In the genomic region with DNA sequence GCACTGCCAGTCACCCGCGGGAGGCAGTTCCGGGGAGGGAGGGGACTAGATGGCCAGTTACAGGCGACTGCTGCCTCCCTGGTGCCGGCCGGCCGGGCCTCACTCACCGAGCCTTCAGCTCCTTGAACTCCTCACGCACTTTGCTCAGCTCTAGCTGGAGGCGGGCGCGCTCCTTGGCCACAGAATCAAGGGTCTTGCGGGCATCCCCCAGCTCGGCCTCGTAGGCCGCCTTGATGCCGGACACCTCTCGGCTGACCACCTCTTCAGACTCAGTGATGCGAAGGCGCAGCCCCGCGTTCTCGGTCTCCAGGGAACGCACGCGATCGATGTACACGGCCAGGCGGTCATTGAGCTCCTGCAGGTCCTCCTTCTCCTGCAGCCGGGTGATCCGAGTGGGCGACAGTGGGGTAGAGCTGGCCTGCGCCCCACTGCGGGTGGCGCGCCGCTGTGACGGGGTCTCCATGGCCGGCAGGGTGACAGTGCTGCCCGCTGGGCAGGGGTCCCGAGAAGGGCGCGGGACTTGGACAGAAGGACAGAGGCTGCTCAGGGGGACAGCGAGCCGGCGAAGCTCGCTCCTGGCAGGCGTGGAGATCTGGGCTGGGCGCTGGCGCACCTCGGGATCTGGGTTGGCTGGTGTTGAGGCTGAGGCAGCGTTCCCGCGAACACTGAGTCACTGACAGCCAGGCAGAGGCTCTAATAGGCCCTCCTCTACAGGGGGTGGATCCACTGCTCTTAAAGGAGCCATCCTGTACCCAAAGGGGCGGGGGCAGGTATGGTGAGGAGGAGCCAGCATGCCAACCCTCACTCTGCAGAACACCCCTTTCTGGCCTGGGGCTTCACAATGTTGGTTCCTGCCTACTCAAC, we compare ENCODE assay signal across 8 mouse cellular contexts. TPM values are rescaled to one million over a fixed set of nuclear protein-coding genes. Genes with fewer than 3 reads are reported as not detected.
DNase-seq lines count a peak whose midpoint lies in the region; ATAC-seq and TF ChIP-seq lines count a peak whose summit lies in the region.

No protein-coding gene starts in this region.

- ATAC-seq in heart, embryonic 13.5 days (ENCODE audit: extremely low read depth, insufficient number of reproducible peaks, low FRiP score, low TSS enrichment) = peak; percentile 80
- peak; percentile 90 for ATAC-seq in kidney, postnatal 0 days (replicated peaks; ENCODE audit: low FRiP score, low read depth)
- ATAC-seq in monocyte, adult 5-6 weeks (replicated peaks; ENCODE audit: insufficient number of reproducible peaks, low FRiP score, low TSS enrichment, poor library complexity, severe bottlenecking) = peak; percentile 80
- peak; percentile 94 for ATAC-seq in stomach, embryonic 15.5 days (ENCODE audit: insufficient read depth, low FRiP score, low read depth)

- peak overlapping the region; percentile 97 for H3K9ac ChIP-seq in heart, embryonic 13.5 days
- peak overlapping the region; percentile 85 for H3K9ac ChIP-seq in kidney, postnatal 0 days (ENCODE audit: low read depth, low read length)
- peak overlapping the region; percentile 81 for H3K9ac ChIP-seq in liver, adult 2 months (ENCODE audit: low read depth, low read length)
- H3K9ac ChIP-seq in stomach, embryonic 15.5 days = peak overlapping the region; percentile 92

- peaks cover 8% of the 10 kb centered on the region for H3K36me3 ChIP-seq in E14TG2a.4 (ENCODE audit: insufficient read depth, low read length)
- peaks cover 19% of the 10 kb centered on the region for H3K36me3 ChIP-seq in heart, embryonic 13.5 days
- no peaks in the 10 kb centered on the region for H3K36me3 ChIP-seq in kidney, postnatal 0 days (ENCODE audit: insufficient read depth, low read length)
- no peaks in the 10 kb centered on the region for H3K36me3 ChIP-seq in liver, adult 2 months (ENCODE audit: control insufficient read depth, insufficient read depth, low read length)
- no peaks in the 10 kb centered on the region for H3K36me3 ChIP-seq in stomach, embryonic 15.5 days

- peak; percentile 85 for DNase-seq in c-Kit-negative CD71-positive TER-119-positive erythroid progenitor cells, embryonic 14.5 days (ENCODE audit: low read depth, low spot score)
- DNase-seq in fibroblast of lung, adult 2 months (ENCODE audit: low read depth) = peak; percentile 96
- peak; percentile 93 for DNase-seq in kidney, postnatal 0 days (ENCODE audit: low spot score)
- DNase-seq in liver, adult 2 months (ENCODE audit: extremely low read depth, low read depth, low spot score) = peak; percentile 88

- H3K79me2 ChIP-seq in liver, adult 2 months (ENCODE audit: control insufficient read depth, insufficient read depth, low read length) = peaks cover 3% of the 10 kb centered on the region; the same call in 1 of the 2 replicates

- no peak for TF ChIP-seq CTCF in E14TG2a.4 (conservative IDR thresholded peaks at IDR 0.05; ENCODE audit: low read length)
- TF ChIP-seq CTCF in kidney, postnatal 0 days (IDR thresholded peaks at IDR 0.05; ENCODE audit: low read depth) = no peak
- TF ChIP-seq CTCF in liver, adult 2 months (IDR thresholded peaks at IDR 0.05; ENCODE audit: low read depth, low read length) = no peak

- peak overlapping the region; percentile 85 for H3K4me3 ChIP-seq in E14TG2a.4 (replicated peaks; ENCODE audit: low read length)
- peak overlapping the region; percentile 94 for H3K4me3 ChIP-seq in heart, embryonic 13.5 days
- H3K4me3 ChIP-seq in kidney, postnatal 0 days (replicated peaks; ENCODE audit: low read depth, low read length) = peak overlapping the region; percentile 69
- peak overlapping the region; percentile 75 for H3K4me3 ChIP-seq in liver, adult 2 months (ENCODE audit: insufficient read depth, low read depth, low read length)
- peak overlapping the region; percentile 68 for H3K4me3 ChIP-seq in stomach, embryonic 15.5 days (replicated peaks)

- WGBS in heart, embryonic 13.5 days = under 1% methylated on average over 55 of the region's 55 CpGs
- WGBS in kidney, postnatal 0 days = 1% methylated on average over 55 of the region's 55 CpGs
- WGBS in liver, adult 2 months = under 1% methylated on average over 55 of the region's 55 CpGs
- WGBS in stomach, embryonic 15.5 days = 1% methylated on average over 52 of the region's 55 CpGs

- no peaks in the 10 kb centered on the region for H3K9me3 ChIP-seq in E14TG2a.4 (ENCODE audit: low read length)
- H3K9me3 ChIP-seq in heart, embryonic 13.5 days = no peaks in the 10 kb centered on the region
- no peaks in the 10 kb centered on the region for H3K9me3 ChIP-seq in kidney, postnatal 0 days (replicated peaks; ENCODE audit: low read length)
- H3K9me3 ChIP-seq in stomach, embryonic 15.5 days = no peaks in the 10 kb centered on the region

- H3K4me2 ChIP-seq in heart, embryonic 13.5 days = peak overlapping the region; percentile 98
- peak overlapping the region; percentile 98 for H3K4me2 ChIP-seq in kidney, postnatal 0 days (ENCODE audit: low read length)
- peak overlapping the region; percentile 85 for H3K4me2 ChIP-seq in stomach, embryonic 15.5 days

- H3K27ac ChIP-seq in heart, embryonic 13.5 days (replicated peaks) = peak overlapping the region; percentile 92
- H3K27ac ChIP-seq in kidney, postnatal 0 days = peak overlapping the region; percentile 87
- H3K27ac ChIP-seq in liver, adult 2 months (replicated peaks; ENCODE audit: insufficient read depth, low read depth, low read length) = peak overlapping the region; percentile 76
- H3K27ac ChIP-seq in stomach, embryonic 15.5 days = peak overlapping the region; percentile 94

- peaks cover 84% of the 10 kb centered on the region for H3K4me1 ChIP-seq in E14TG2a.4 (replicated peaks; ENCODE audit: low read depth, low read length)
- peaks cover 47% of the 10 kb centered on the region for H3K4me1 ChIP-seq in heart, embryonic 13.5 days
- peaks cover 26% of the 10 kb centered on the region for H3K4me1 ChIP-seq in kidney, postnatal 0 days (replicated peaks; ENCODE audit: insufficient read depth, low read length)
- H3K4me1 ChIP-seq in liver, adult 2 months (ENCODE audit: control insufficient read depth, insufficient read depth, low read length) = peaks cover 26% of the 10 kb centered on the region
- H3K4me1 ChIP-seq in stomach, embryonic 15.5 days = peaks cover 40% of the 10 kb centered on the region

- peak; percentile 96 for TF ChIP-seq POLR2A in liver, adult 2 months (IDR thresholded peaks at IDR 0.05; ENCODE audit: extremely low read depth, insufficient read depth, low read length)

- H3K27me3 ChIP-seq in E14TG2a.4 (ENCODE audit: insufficient read depth, low read length) = peaks cover 14% of the 10 kb centered on the region
- no peaks in the 10 kb centered on the region for H3K27me3 ChIP-seq in heart, embryonic 13.5 days (replicated peaks)
- H3K27me3 ChIP-seq in kidney, postnatal 0 days (ENCODE audit: insufficient read depth, low read length) = no peaks in the 10 kb centered on the region
- no peaks in the 10 kb centered on the region for H3K27me3 ChIP-seq in liver, adult 2 months (ENCODE audit: control insufficient read depth, insufficient read depth, low read length)
- H3K27me3 ChIP-seq in stomach, embryonic 15.5 days (replicated peaks) = no peaks in the 10 kb centered on the region

RNA-seq across cellular contexts. Expression of a gene that starts 6.9 kb away (rescaled TPM):
- 86.7 and 97.1 TPM in 2 replicates for polyA plus RNA-seq in heart, embryonic 13.5 days (2015; fragmentation: Nextera tagmentation; extraction: Ambion mirVana)
- polyA plus RNA-seq in kidney, postnatal 0 days (2015; fragmentation: Nextera tagmentation; extraction: Ambion mirVana) = 99.3 and 108 TPM in 2 replicates
- 28.2 and 38.5 TPM in 2 replicates for total RNA-seq in liver, adult 2 months (2014; rRNA removed)
- polyA plus RNA-seq in liver, adult 2 months (2012; rRNA removed) = 41.0 and 44.7 TPM in 2 replicates
- 28.1 to 43.4 TPM (median 40.8 TPM) in 3 replicates for total RNA-seq in monocyte, adult 5-6 weeks (2017)
- 179 and 214 TPM in 2 replicates for polyA plus RNA-seq in stomach, embryonic 15.5 days (2015; fragmentation: Nextera tagmentation; extraction: Ambion mirVana)

RNA-seq across cellular contexts. Expression of a gene that starts 29.3 kb away (rescaled TPM):
- 9.9 and 10.1 TPM in 2 replicates for polyA plus RNA-seq in heart, embryonic 13.5 days (2015; fragmentation: Nextera tagmentation; extraction: Ambion mirVana)
- polyA plus RNA-seq in kidney, postnatal 0 days (2015; fragmentation: Nextera tagmentation; extraction: Ambion mirVana) = 12.5 and 13.8 TPM in 2 replicates
- under 0.01 TPM in 2 replicates for total RNA-seq in liver, adult 2 months (2014; rRNA removed)
- polyA plus RNA-seq in liver, adult 2 months (2012; rRNA removed) = 0.02 and 0.04 TPM in 2 replicates
- 0.19 to 0.39 TPM in 2 of 3 replicates, not detected in the other for total RNA-seq in monocyte, adult 5-6 weeks (2017)
- 11.9 and 12.1 TPM in 2 replicates for polyA plus RNA-seq in stomach, embryonic 15.5 days (2015; fragmentation: Nextera tagmentation; extraction: Ambion mirVana)

RNA-seq across cellular contexts. Expression of a gene that starts 41.9 kb away (rescaled TPM):
- 1.3 and 1.7 TPM in 2 replicates for polyA plus RNA-seq in heart, embryonic 13.5 days (2015; fragmentation: Nextera tagmentation; extraction: Ambion mirVana)
- polyA plus RNA-seq in kidney, postnatal 0 days (2015; fragmentation: Nextera tagmentation; extraction: Ambion mirVana) = 32.6 and 33.3 TPM in 2 replicates
- 23.4 and 37.9 TPM in 2 replicates for total RNA-seq in liver, adult 2 months (2014; rRNA removed)
- 109 and 117 TPM in 2 replicates for polyA plus RNA-seq in liver, adult 2 months (2012; rRNA removed)
- 41.3 to 161 TPM (median 62.1 TPM) in 3 replicates for total RNA-seq in monocyte, adult 5-6 weeks (2017)
- 22.3 and 25.1 TPM in 2 replicates for polyA plus RNA-seq in stomach, embryonic 15.5 days (2015; fragmentation: Nextera tagmentation; extraction: Ambion mirVana)

RNA-seq across cellular contexts. Expression of a gene that starts 45.2 kb away (rescaled TPM):
- 1.1 and 1.5 TPM in 2 replicates for polyA plus RNA-seq in heart, embryonic 13.5 days (2015; fragmentation: Nextera tagmentation; extraction: Ambion mirVana)
- 27.4 and 28.9 TPM in 2 replicates for polyA plus RNA-seq in kidney, postnatal 0 days (2015; fragmentation: Nextera tagmentation; extraction: Ambion mirVana)
- total RNA-seq in liver, adult 2 months (2014; rRNA removed) = 0.18 and 0.20 TPM in 2 replicates
- polyA plus RNA-seq in liver, adult 2 months (2012; rRNA removed) = 0.32 and 0.46 TPM in 2 replicates
- 0.97 TPM in 1 of 3 replicates, not detected in the others for total RNA-seq in monocyte, adult 5-6 weeks (2017)
- 86.9 and 90.6 TPM in 2 replicates for polyA plus RNA-seq in stomach, embryonic 15.5 days (2015; fragmentation: Nextera tagmentation; extraction: Ambion mirVana)

RNA-seq across cellular contexts. Expression of a gene that starts 50.0 kb away (rescaled TPM):
- 131 and 150 TPM in 2 replicates for polyA plus RNA-seq in heart, embryonic 13.5 days (2015; fragmentation: Nextera tagmentation; extraction: Ambion mirVana)
- 164 and 173 TPM in 2 replicates for polyA plus RNA-seq in kidney, postnatal 0 days (2015; fragmentation: Nextera tagmentation; extraction: Ambion mirVana)
- 104 and 125 TPM in 2 replicates for total RNA-seq in liver, adult 2 months (2014; rRNA removed)
- 201 and 204 TPM in 2 replicates for polyA plus RNA-seq in liver, adult 2 months (2012; rRNA removed)
- total RNA-seq in monocyte, adult 5-6 weeks (2017) = 61.5 to 63.7 TPM (median 63.2 TPM) in 3 replicates
- polyA plus RNA-seq in stomach, embryonic 15.5 days (2015; fragmentation: Nextera tagmentation; extraction: Ambion mirVana) = 193 and 198 TPM in 2 replicates

Comparison
In these comparisons a context has a peak if more than half of its experiments do, and no peak if none do; other contexts are left out.
1. Peak in every context shown above with its lines: DNase-seq, ATAC-seq, H3K4me3 ChIP-seq and H3K27ac ChIP-seq.
2. RNA of a gene that starts 29.3 kb away (polyA plus RNA-seq): 12.5 to 13.8 TPM in kidney, postnatal 0 days, 11.9 to 12.1 TPM in stomach, embryonic 15.5 days and 9.9 to 10.1 TPM in heart, embryonic 13.5 days; 0.02 to 0.04 TPM in liver, adult 2 months; every median in the first group is over 10 times any median in the second.